Mouse (Mus musculus) forebrain, embryonic 11.5 days (tissue): Measurements from ENCODE around the gene Ets1. TPM values are rescaled to one million over a fixed set of nuclear protein-coding genes. Genes with fewer than 3 reads are reported as not detected.

Experiments
- ATAC-seq: fragments of 200-750 bp; cut with Nextera tagmentation; replicated peaks from 2 replicates; pipeline ENCODE4 v1.8.0; 2017; ENCODE audit warnings: moderate TSS enrichment; ENCODE audit not compliant: low FRiP score
- DNase-seq: peaks from one replicate; pipeline ENCODE4 v3.0.0-alpha.2; 2017; ENCODE audit warnings: low spot score
- H3K27ac ChIP-seq: fragments of 300-500 bp; sonication (generic); 2 replicates; pipeline ENCODE4 v1.5.1; 2014; ENCODE audit warnings: low read depth, low read length
- H3K27me3 ChIP-seq: fragments of 300-500 bp; sonication (generic); 2 replicates; pipeline ENCODE4 v1.6.1; 2014; ENCODE audit warnings: mild to moderate bottlenecking, low read length, mixed read lengths; ENCODE audit not compliant: control insufficient read depth, insufficient read depth
- H3K36me3 ChIP-seq: fragments of 300-500 bp; sonication (generic); 2 replicates; pipeline ENCODE4 v1.6.1; 2014; ENCODE audit warnings: mild to moderate bottlenecking, low read length, moderate library complexity, mixed read lengths; ENCODE audit not compliant: control insufficient read depth, insufficient read depth
- H3K4me1 ChIP-seq: fragments of 300-500 bp; sonication (generic); replicated peaks from 2 replicates; pipeline ENCODE4 v1.6.1; 2014; ENCODE audit warnings: low read length, mixed read lengths; ENCODE audit not compliant: control insufficient read depth, insufficient read depth
- H3K4me2 ChIP-seq: fragments of 300-500 bp; sonication (generic); 2 replicates; pipeline ENCODE4 v1.6.1; 2014; ENCODE audit warnings: low read depth, mild to moderate bottlenecking, low read length, moderate library complexity, mixed read lengths; ENCODE audit not compliant: severe bottlenecking
- H3K4me3 ChIP-seq: fragments of 300-500 bp; sonication (generic); 2 replicates; pipeline ENCODE4 v1.5.1; 2014; ENCODE audit warnings: low read depth, low read length
- H3K9ac ChIP-seq: fragments of 300-500 bp; sonication (generic); 2 replicates; pipeline ENCODE4 v1.6.1; 2014; ENCODE audit warnings: low read length
- H3K9me3 ChIP-seq: fragments of 300-500 bp; sonication (generic); 2 replicates; pipeline ENCODE4 v1.6.1; 2016; ENCODE audit warnings: low read length, mixed read lengths; ENCODE audit not compliant: control insufficient read depth
- WGBS: fragments of 180-500 bp; shearing (Covaris S2); extraction: QIAGEN DNeasy Blood & Tissue Kit; methylation state at CpG from one replicate; pipeline ENCODE4 v1.1.7; 2014; 5-methylcytosine and 5-hydroxymethylcytosine counted together
- polyA plus RNA-seq: library from polyadenylated mRNA; unstranded; fragments of >200 nt; fragmentation: Nextera tagmentation; extraction: Ambion mirVana; gene quantifications from 2 replicates; pipeline ENCODE4 v1.2.1, GENCODE M21; 2014

The Ets1 gene
- polyA plus RNA-seq, 1 experiment from 2014 or later, result 22.6 TPM

GRCm38 (mm10) chr9:32648286-32648685 lies 12.3 kb downstream of the Ets1 start:
- no peak for ATAC-seq
- H3K9ac ChIP-seq, result no peak overlapping the region
- H3K27me3 ChIP-seq, result peaks cover 12% of the 10 kb centered on the region; the same call in 1 of the 2 replicates
- H3K4me1 ChIP-seq, result 0 out of 2 replicates have a peak, but pooled peaks cover 2% of the 10 kb centered on the region
- H3K9me3 ChIP-seq, result no peaks in the 10 kb centered on the region
- no peaks in the 10 kb centered on the region for H3K36me3 ChIP-seq
- H3K4me3 ChIP-seq, result no peak overlapping the region
- no peak for DNase-seq
- H3K4me2 ChIP-seq, result no peak overlapping the region
- H3K27ac ChIP-seq, result no peak overlapping the region
- 84% methylated on average over 5 of the region's 5 CpGs for WGBS

GRCm38 (mm10) chr9:32650738-32651137 lies 14.7 kb downstream of the Ets1 start:
- peaks cover 8% of the 10 kb centered on the region; the same call in 1 of the 2 replicates for H3K27me3 ChIP-seq
- no peak for DNase-seq
- H3K9ac ChIP-seq, result no peak overlapping the region
- no peaks in the 10 kb centered on the region for H3K4me1 ChIP-seq
- WGBS, result 75% methylated on average over 3 of the region's 3 CpGs
- no peak overlapping the region for H3K4me2 ChIP-seq
- no peak overlapping the region for H3K27ac ChIP-seq
- ATAC-seq, result no peak
- H3K9me3 ChIP-seq, result no peaks in the 10 kb centered on the region
- H3K4me3 ChIP-seq, result no peak overlapping the region
- no peaks in the 10 kb centered on the region for H3K36me3 ChIP-seq

GRCm38 (mm10) chr9:32652112-32652511 lies 16.1 kb downstream of the Ets1 start:
- ATAC-seq (no peak), DNase-seq (no peak)
- H3K9ac ChIP-seq, result no peak overlapping the region
- no peak overlapping the region for H3K4me2 ChIP-seq
- no peaks in the 10 kb centered on the region for H3K9me3 ChIP-seq
- no peaks in the 10 kb centered on the region for H3K36me3 ChIP-seq
- no peak overlapping the region for H3K4me3 ChIP-seq
- no peaks in the 10 kb centered on the region for H3K27me3 ChIP-seq
- 93% methylated on average over 10 of the region's 10 CpGs for WGBS
- H3K27ac ChIP-seq, result no peak overlapping the region
- no peaks in the 10 kb centered on the region for H3K4me1 ChIP-seq

- ATAC-seq (no peak), DNase-seq (no peak)
- Histone ChIP-seq H3K9ac (no peak overlapping the region), H3K27me3 (no peaks in the 10 kb centered on the region), H3K4me1 (no peaks in the 10 kb centered on the region), H3K27ac (no peak overlapping the region), H3K36me3 (no peaks in the 10 kb centered on the region), H3K9me3 (no peaks in the 10 kb centered on the region), H3K4me3 (no peak overlapping the region), H3K4me2 (no peak overlapping the region)
- 84% methylated on average over 1 of the region's 1 CpGs for WGBS
Observed at GRCm38 (mm10) chr9:32654305-32654704, 18.3 kb downstream of the Ets1 start.

GRCm38 (mm10) chr9:32656351-32656844 lies 20.4 kb downstream of the Ets1 start:
- Histone ChIP-seq H3K4me2 (no peak overlapping the region), H3K36me3 (no peaks in the 10 kb centered on the region), H3K27ac (no peak overlapping the region), H3K4me3 (no peak overlapping the region), H3K9ac (no peak overlapping the region), H3K27me3 (no peaks in the 10 kb centered on the region), H3K4me1 (no peaks in the 10 kb centered on the region), H3K9me3 (no peaks in the 10 kb centered on the region)
- ATAC-seq (no peak), DNase-seq (no peak)
- 72% methylated on average over 5 of the region's 5 CpGs for WGBS

- Histone ChIP-seq H3K9ac (no peak overlapping the region), H3K27me3 (no peaks in the 10 kb centered on the region), H3K4me3 (no peak overlapping the region), H3K4me1 (no peaks in the 10 kb centered on the region), H3K4me2 (no peak overlapping the region), H3K27ac (no peak overlapping the region), H3K9me3 (no peaks in the 10 kb centered on the region), H3K36me3 (no peaks in the 10 kb centered on the region)
- WGBS, result 78% methylated on average over 2 of the region's 2 CpGs
- ATAC-seq (no peak), DNase-seq (no peak)
Observed at GRCm38 (mm10) chr9:32657124-32657523, 21.1 kb downstream of the Ets1 start.

DNA sequence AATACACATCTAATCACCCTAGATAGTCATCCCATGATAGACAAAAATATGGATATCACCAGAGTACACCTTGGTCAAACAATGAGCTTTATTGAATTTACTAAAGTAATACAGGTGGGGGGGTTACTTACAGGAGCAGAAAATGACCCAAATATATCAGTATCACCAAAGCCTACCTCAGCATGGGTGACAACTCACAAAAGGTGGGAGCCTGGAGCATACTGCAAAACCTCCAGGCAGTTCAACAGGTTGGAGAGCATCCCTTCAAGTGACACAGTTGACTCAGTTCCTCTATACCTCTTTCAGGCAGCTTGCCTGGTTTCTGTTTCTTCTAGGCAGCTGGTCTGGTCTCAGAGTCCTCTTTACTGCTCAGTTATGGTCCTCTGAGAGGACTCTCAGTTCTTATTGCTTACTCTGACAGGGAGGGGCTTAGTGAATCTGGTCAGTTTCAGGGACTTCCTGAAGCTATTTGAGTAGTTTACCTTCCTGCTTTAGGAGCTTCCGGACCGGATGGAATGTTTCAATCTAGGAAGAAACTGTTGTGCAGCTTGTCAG lies 24.5 kb downstream of the Ets1 start:
- Histone ChIP-seq H3K4me1 (no peaks in the 10 kb centered on the region), H3K27me3 (peaks cover 4% of the 10 kb centered on the region; the same call in 1 of the 2 replicates), H3K4me2 (no peak overlapping the region), H3K4me3 (no peak overlapping the region), H3K9ac (no peak overlapping the region), H3K9me3 (no peaks in the 10 kb centered on the region), H3K36me3 (no peaks in the 10 kb centered on the region), H3K27ac (no peak overlapping the region)
- DNase-seq (no peak), ATAC-seq (no peak)
- 95% methylated on average over 2 of the region's 2 CpGs for WGBS

DNA sequence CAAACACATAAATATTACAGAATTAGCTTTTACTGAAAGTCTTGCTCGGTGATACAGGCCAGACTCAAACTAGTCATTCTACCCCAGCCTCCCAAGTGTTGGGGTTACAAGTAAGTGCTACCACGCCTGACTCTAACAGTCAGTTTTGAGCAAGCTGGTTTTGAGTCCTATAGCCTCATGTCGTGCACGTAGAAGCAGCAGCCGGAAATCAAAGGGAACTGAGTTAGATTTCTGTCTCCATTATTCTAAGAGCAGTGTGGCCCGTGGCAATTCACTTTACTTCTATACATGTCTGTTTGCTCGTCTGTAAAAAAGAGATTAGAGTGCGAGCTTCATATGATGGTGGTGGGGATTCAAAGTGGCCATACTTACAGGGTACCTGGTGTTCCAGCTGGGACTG lies 25.1 kb downstream of the Ets1 start:
- DNase-seq, result no peak
- Histone ChIP-seq H3K4me2 (no peak overlapping the region), H3K9me3 (no peaks in the 10 kb centered on the region), H3K4me3 (no peak overlapping the region), H3K27ac (no peak overlapping the region), H3K9ac (no peak overlapping the region), H3K27me3 (peaks cover 4% of the 10 kb centered on the region; the same call in 1 of the 2 replicates), H3K4me1 (no peaks in the 10 kb centered on the region), H3K36me3 (no peaks in the 10 kb centered on the region)
- ATAC-seq, result no peak
- WGBS, result 88% methylated on average over 8 of the region's 8 CpGs

GRCm38 (mm10) chr9:32661561-32661960 lies 25.5 kb downstream of the Ets1 start:
- no peak for ATAC-seq
- DNase-seq, result no peak
- H3K9me3 ChIP-seq, result no peaks in the 10 kb centered on the region
- H3K36me3 ChIP-seq, result no peaks in the 10 kb centered on the region
- no peak overlapping the region for H3K9ac ChIP-seq
- H3K27me3 ChIP-seq, result peaks cover 9% of the 10 kb centered on the region
- H3K27ac ChIP-seq, result no peak overlapping the region
- H3K4me2 ChIP-seq, result no peak overlapping the region
- 83% methylated on average over 4 of the region's 4 CpGs for WGBS
- no peaks in the 10 kb centered on the region for H3K4me1 ChIP-seq
- no peak overlapping the region for H3K4me3 ChIP-seq
